Mouse (Mus musculus): ENCODE results near the gene Obox3.
"Not testable (repeated sequence)": the region's sequence is repeated elsewhere in the genome, so short reads cannot be mapped to it uniquely, and the experiment has no call there.

Gene Obox3

GRCm38 (mm10) chr7:15639802-15640201 is at the start of gene Obox3:
Gene Obox3, minus strand, starts transcription at chr7:15639902.
- not testable (repeated sequence) for DNase-seq (ENCODE audit: low read depth, low spot score)

GRCm38 (mm10) chr7:15509411-15509810 is 130.3 kb downstream of the Obox3 start:
- DNase-seq (ENCODE audit: low read depth, low spot score), result not testable (repeated sequence)
